Mouse (Mus musculus) liver, adult 2 months (tissue): ENCODE results near the gene Tdrkh. TPM values are rescaled to one million over a fixed set of nuclear protein-coding genes. Genes with fewer than 3 reads are reported as not detected.

Source experiments
- DNase-seq: peaks from one replicate; pipeline ENCODE4 v3.0.0-alpha.2; 2011; ENCODE audit warnings: low read depth, low spot score; ENCODE audit errors: extremely low read depth
- H3K27ac ChIP-seq: fragments of 200-500 bp; replicated peaks from 2 replicates; pipeline ENCODE4 v1.5.1; 2012; ENCODE audit warnings: low read depth, mild to moderate bottlenecking, control low read depth, inconsistent platforms, low read length; ENCODE audit not compliant: insufficient read depth
- H3K27me3 ChIP-seq: fragments of 200-500 bp; 2 replicates; pipeline ENCODE4 v1.6.1; 2012; ENCODE audit warnings: mild to moderate bottlenecking, moderate library complexity, low read length, inconsistent platforms; ENCODE audit not compliant: control insufficient read depth, insufficient read depth
- H3K36me3 ChIP-seq: fragments of 200-500 bp; 2 replicates; pipeline ENCODE4 v1.6.1; 2012; ENCODE audit warnings: low read length, inconsistent platforms; ENCODE audit not compliant: control insufficient read depth, insufficient read depth
- H3K4me1 ChIP-seq: fragments of 200-500 bp; 2 replicates; pipeline ENCODE4 v1.6.1; 2011; ENCODE audit warnings: low read length; ENCODE audit not compliant: control insufficient read depth, insufficient read depth
- H3K4me3 ChIP-seq: fragments of 200-500 bp; 2 replicates; pipeline ENCODE4 v1.5.1; 2011; ENCODE audit warnings: low read depth, mild to moderate bottlenecking, control low read depth, low read length, moderate library complexity; ENCODE audit not compliant: insufficient read depth
- H3K79me2 ChIP-seq: fragments of 200-500 bp; 2 replicates; pipeline ENCODE4 v1.6.1; 2012; ENCODE audit warnings: inconsistent platforms, mild to moderate bottlenecking, low read length, moderate library complexity; ENCODE audit not compliant: control insufficient read depth, insufficient read depth
- H3K9ac ChIP-seq: fragments of 200-500 bp; 2 replicates; pipeline ENCODE4 v1.6.1; 2012; ENCODE audit warnings: low read depth, mild to moderate bottlenecking, control low read depth, inconsistent platforms, low read length
- CTCF ChIP-seq: fragments of 200-500 bp; IDR thresholded peaks from 2 replicates; pipeline ENCODE4 v1.5.1; 2011; ENCODE audit warnings: low read depth, low read length, control low read depth
- POLR2A ChIP-seq: fragments of 200-500 bp; IDR thresholded peaks from 2 replicates; pipeline ENCODE4 v1.6.1; 2011; ENCODE audit warnings: low read length, control low read depth; ENCODE audit not compliant: insufficient read depth; ENCODE audit errors: extremely low read depth
- WGBS: fragments of 180-500 bp; shearing (Covaris S2); methylation state at CpG from one replicate; pipeline ENCODE4 v1.1.7; 2018; 5-methylcytosine and 5-hydroxymethylcytosine counted together
- polyA plus RNA-seq: library from polyadenylated mRNA; depleted of rRNA; stranded (reverse); fragments of >200 nt; gene quantifications from 2 replicates; pipeline ENCODE4 v1.2.3, GENCODE M21; 2012
- total RNA-seq: library from RNA; depleted of rRNA; stranded (reverse); fragments of >200 nt; gene quantifications from 2 replicates; pipeline ENCODE4 v1.2.3, GENCODE M21; 2014

Gene Tdrkh
- total and polyA plus RNA-seq, 2 experiments = 0.66 to 1.8 TPM

DNA sequence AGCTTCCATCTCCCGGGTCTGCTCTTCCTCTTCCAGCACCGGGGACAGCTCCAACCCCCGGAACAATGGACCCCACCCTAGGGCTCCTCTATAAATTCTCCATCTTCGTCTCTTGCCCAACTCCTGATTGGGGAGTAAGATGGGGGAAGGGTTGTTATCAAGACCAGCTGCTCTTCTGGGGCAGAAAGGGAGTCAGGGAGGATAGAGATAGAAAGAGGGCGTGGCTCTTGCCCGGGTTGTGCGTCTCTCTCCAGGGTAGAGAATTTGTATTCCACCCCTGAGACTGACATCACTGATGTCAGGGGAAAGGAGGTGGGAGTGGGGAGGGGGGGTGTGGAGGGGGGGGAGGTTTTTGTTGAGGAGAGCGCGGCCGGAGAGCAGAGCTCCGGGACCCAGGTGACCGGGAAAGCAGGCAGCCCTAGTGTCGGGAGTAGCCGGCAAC, 64.9 kb downstream of the Tdrkh start, which contains the start of gene Celf3:
Gene Celf3 (plus strand): TSS at position 315 of the 442 bp plus-strand sequence.
- Histone ChIP-seq H3K4me1 (no peaks in the 10 kb centered on the region), H3K27ac (no peak within 1 kb of the TSS), H3K9ac (no peak within 1 kb of the TSS), H3K4me3 (no peak within 1 kb of the TSS), H3K27me3 (peaks cover 7% of the 10 kb centered on the region; the same call in 1 of the 2 replicates), H3K79me2 (no peaks in the 10 kb centered on the region), H3K36me3 (no peaks in the 10 kb centered on the region)
- DNase-seq = no peak
- 5% methylated on average over 12 of the region's 14 CpGs for WGBS
- TF ChIP-seq POLR2A (no peak), CTCF (no peak)

DNA sequence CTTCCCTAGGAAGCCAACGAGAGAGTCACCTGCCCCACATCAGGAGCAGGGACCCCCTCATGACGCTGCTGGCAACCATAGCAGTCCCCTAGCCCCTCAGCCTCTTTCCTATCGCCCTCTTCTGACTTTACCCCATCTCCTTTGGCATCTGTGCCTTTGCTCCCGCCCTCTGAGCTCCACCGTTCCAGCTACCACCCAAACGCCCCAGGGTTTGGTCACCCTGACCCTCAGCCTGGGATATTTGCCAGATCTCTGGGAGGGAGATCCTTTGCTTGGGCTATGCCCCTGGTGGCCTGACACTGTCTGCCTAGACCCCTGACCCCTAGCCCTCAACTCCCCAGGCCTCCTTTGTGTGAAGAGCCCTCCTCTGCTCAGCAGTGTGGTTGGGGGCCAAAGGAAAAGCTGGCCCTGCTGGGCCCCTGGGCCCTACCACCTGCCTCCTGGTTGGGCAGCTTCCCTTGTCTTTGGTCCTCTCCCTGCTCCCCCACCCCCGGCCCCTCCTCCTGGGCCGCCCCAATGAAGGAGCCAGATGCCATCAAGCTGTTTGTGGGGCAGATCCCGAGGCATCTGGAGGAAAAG, 65.6 kb downstream of the Tdrkh start:
- Histone ChIP-seq H3K4me3 (no peak overlapping the region), H3K9ac (no peak overlapping the region), H3K79me2 (no peaks in the 10 kb centered on the region), H3K36me3 (no peaks in the 10 kb centered on the region), H3K27ac (no peak overlapping the region), H3K4me1 (no peaks in the 10 kb centered on the region), H3K27me3 (peaks cover 7% of the 10 kb centered on the region; the same call in 1 of the 2 replicates)
- no peak for DNase-seq
- 19% methylated on average over 9 of the region's 9 CpGs for WGBS
- no peak for TF ChIP-seq CTCF
- no peak for TF ChIP-seq POLR2A

DNA sequence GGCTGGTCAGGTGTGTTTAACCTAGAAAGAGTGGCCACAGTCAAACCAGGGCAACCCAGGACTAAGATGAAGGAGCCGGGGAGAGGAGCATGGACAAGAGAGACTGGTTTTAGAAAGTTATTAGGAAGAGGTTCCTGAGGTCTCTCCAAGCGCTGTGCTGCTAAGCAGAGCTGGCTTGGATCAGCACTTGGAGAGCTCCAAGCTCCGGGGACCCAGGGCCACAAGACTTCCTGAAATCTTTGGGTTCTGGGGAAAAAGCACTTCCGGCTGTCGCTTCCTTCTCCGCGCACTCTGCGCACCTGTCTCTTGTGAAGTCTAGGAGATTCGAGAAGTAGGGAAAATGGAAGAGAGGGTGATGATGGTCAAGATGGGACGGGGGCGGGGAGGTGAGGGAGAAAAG, 66.5 kb downstream of the Tdrkh start:
- Histone ChIP-seq H3K4me1 (no peaks in the 10 kb centered on the region), H3K27me3 (peaks cover 7% of the 10 kb centered on the region; the same call in 1 of the 2 replicates), H3K36me3 (no peaks in the 10 kb centered on the region), H3K9ac (no peak overlapping the region), H3K27ac (no peak overlapping the region), H3K4me3 (no peak overlapping the region), H3K79me2 (no peaks in the 10 kb centered on the region)
- TF ChIP-seq POLR2A = no peak
- TF ChIP-seq CTCF = no peak
- WGBS = 6% methylated on average over 11 of the region's 11 CpGs
- no peak for DNase-seq

DNA sequence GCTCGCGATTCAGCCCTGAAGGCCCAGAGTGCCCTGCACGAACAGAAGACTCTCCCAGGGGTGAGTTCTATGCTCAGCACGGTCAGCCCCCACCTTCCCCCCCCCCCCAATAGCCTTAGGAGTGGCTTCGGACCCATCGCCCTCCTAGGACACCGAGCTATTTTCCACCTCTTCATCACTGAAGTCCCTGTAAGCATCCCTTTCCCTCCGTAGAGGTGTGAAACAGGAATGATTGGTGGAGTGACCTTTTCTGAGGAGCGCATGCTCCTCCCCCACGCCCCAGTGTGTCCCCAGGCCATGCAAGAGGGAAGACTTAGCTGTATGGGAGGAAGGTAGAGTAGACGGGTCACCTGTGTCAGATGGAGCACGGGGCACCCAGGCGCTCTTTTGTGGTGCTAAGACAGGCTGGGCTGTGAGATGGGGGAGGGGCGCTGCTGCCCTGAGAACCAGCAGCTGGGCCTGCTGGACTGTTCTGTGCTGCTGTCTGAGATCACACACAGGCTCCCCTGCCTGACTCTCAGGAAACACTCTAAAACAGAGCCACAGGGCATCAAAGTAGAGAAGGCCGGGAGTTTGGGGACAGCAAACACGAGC, 67.3 kb downstream of the Tdrkh start, which contains the start of gene Riiad1:
Gene Riiad1 (minus strand): TSS at position 51 of the 594 bp plus-strand sequence.
- Histone ChIP-seq H3K4me1 (no peaks in the 10 kb centered on the region), H3K27me3 (peaks cover 7% of the 10 kb centered on the region; the same call in 1 of the 2 replicates), H3K27ac (no peak within 1 kb of the TSS), H3K4me3 (no peak within 1 kb of the TSS), H3K79me2 (no peaks in the 10 kb centered on the region), H3K36me3 (no peaks in the 10 kb centered on the region), H3K9ac (no peak within 1 kb of the TSS)
- DNase-seq = no peak
- no peak for TF ChIP-seq CTCF
- TF ChIP-seq POLR2A = no peak
- WGBS = 17% methylated on average over 16 of the region's 16 CpGs

DNA sequence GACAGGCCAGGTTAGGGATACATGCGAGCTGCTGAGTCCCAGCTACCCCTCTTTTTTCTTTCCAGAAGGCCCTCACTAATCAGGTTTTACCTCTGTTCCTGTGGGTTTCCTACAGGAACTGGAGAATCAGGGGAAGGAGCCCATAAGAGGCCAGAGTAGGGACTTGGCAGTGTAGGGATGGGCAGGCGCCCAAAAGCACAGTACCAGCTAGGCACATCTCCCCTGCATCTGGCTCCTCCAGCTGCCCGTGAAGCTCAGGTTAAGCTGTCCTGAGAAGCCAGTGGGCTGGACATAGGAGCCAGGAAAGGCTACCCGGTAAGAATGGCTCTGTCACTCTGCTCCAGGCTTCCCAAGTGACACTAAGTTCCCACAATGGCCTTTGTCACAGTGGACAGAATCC, 68.4 kb downstream of the Tdrkh start:
- TF ChIP-seq CTCF (no peak), POLR2A (no peak)
- Histone ChIP-seq H3K27ac (no peak overlapping the region), H3K4me1 (no peaks in the 10 kb centered on the region), H3K27me3 (peaks cover 7% of the 10 kb centered on the region; the same call in 1 of the 2 replicates), H3K4me3 (no peak overlapping the region), H3K36me3 (no peaks in the 10 kb centered on the region), H3K79me2 (no peaks in the 10 kb centered on the region), H3K9ac (no peak overlapping the region)
- 69% methylated on average over 4 of the region's 4 CpGs for WGBS
- no peak for DNase-seq
